Mouse (Mus musculus) forebrain, embryonic 11.5 days (tissue): ENCODE data around the gene Ubxn6. TPM values are rescaled to one million over a fixed set of nuclear protein-coding genes. Genes with fewer than 3 reads are reported as not detected.

ENCODE experiments used
- ATAC-seq: fragments of 200-750 bp; cut with Nextera tagmentation; replicated peaks from 2 replicates; pipeline ENCODE4 v1.8.0; 2017; ENCODE audit warnings: moderate TSS enrichment; ENCODE audit not compliant: low FRiP score
- DNase-seq: peaks from one replicate; pipeline ENCODE4 v3.0.0-alpha.2; 2017; ENCODE audit warnings: low spot score
- H3K27ac ChIP-seq: fragments of 300-500 bp; sonication (generic); 2 replicates; pipeline ENCODE4 v1.5.1; 2014; ENCODE audit warnings: low read depth, low read length
- H3K27me3 ChIP-seq: fragments of 300-500 bp; sonication (generic); 2 replicates; pipeline ENCODE4 v1.6.1; 2014; ENCODE audit warnings: mild to moderate bottlenecking, low read length, mixed read lengths; ENCODE audit not compliant: control insufficient read depth, insufficient read depth
- H3K36me3 ChIP-seq: fragments of 300-500 bp; sonication (generic); 2 replicates; pipeline ENCODE4 v1.6.1; 2014; ENCODE audit warnings: mild to moderate bottlenecking, low read length, moderate library complexity, mixed read lengths; ENCODE audit not compliant: control insufficient read depth, insufficient read depth
- H3K4me1 ChIP-seq: fragments of 300-500 bp; sonication (generic); replicated peaks from 2 replicates; pipeline ENCODE4 v1.6.1; 2014; ENCODE audit warnings: low read length, mixed read lengths; ENCODE audit not compliant: control insufficient read depth, insufficient read depth
- H3K4me2 ChIP-seq: fragments of 300-500 bp; sonication (generic); 2 replicates; pipeline ENCODE4 v1.6.1; 2014; ENCODE audit warnings: low read depth, mild to moderate bottlenecking, low read length, moderate library complexity, mixed read lengths; ENCODE audit not compliant: severe bottlenecking
- H3K4me3 ChIP-seq: fragments of 300-500 bp; sonication (generic); 2 replicates; pipeline ENCODE4 v1.5.1; 2014; ENCODE audit warnings: low read depth, low read length
- H3K9ac ChIP-seq: fragments of 300-500 bp; sonication (generic); 2 replicates; pipeline ENCODE4 v1.6.1; 2014; ENCODE audit warnings: low read length
- H3K9me3 ChIP-seq: fragments of 300-500 bp; sonication (generic); 2 replicates; pipeline ENCODE4 v1.6.1; 2016; ENCODE audit warnings: low read length, mixed read lengths; ENCODE audit not compliant: control insufficient read depth
- WGBS: fragments of 180-500 bp; shearing (Covaris S2); extraction: QIAGEN DNeasy Blood & Tissue Kit; methylation state at CpG from one replicate; pipeline ENCODE4 v1.1.7; 2014; 5-methylcytosine and 5-hydroxymethylcytosine counted together
- polyA plus RNA-seq: library from polyadenylated mRNA; unstranded; fragments of >200 nt; fragmentation: Nextera tagmentation; extraction: Ambion mirVana; gene quantifications from 2 replicates; pipeline ENCODE4 v1.2.1, GENCODE M21; 2014

The Ubxn6 gene
- polyA plus RNA-seq, 1 experiment from 2014 or later = 43.2 TPM

GRCm38 (mm10) chr17:56022131-56022988, 52.5 kb downstream of the Ubxn6 start:
- peaks cover 8% of the 10 kb centered on the region for H3K36me3 ChIP-seq
- no peak for ATAC-seq

GRCm38 (mm10) chr17:56021161-56021910, 53.5 kb downstream of the Ubxn6 start:
- DNase-seq (no peak), ATAC-seq (no peak)
- Histone ChIP-seq H3K36me3 (peaks cover 14% of the 10 kb centered on the region), H3K9me3 (no peaks in the 10 kb centered on the region), H3K4me3 (no peak overlapping the region), H3K27ac (no peak overlapping the region), H3K4me1 (no peaks in the 10 kb centered on the region), H3K4me2 (no peak overlapping the region), H3K27me3 (no peaks in the 10 kb centered on the region), H3K9ac (no peak overlapping the region)
- WGBS = 90% methylated on average over 4 of the region's 4 CpGs

More at GRCm38 (mm10) chr17:56022131-56022988, 52.5 kb downstream of the Ubxn6 start:
- no peak overlapping the region for H3K4me3 ChIP-seq
- WGBS = 66% methylated on average over 2 of the region's 2 CpGs
- DNase-seq = no peak
- no peak overlapping the region for H3K9ac ChIP-seq
- H3K4me2 ChIP-seq = no peak overlapping the region
- no peaks in the 10 kb centered on the region for H3K27me3 ChIP-seq
- H3K4me1 ChIP-seq = no peaks in the 10 kb centered on the region
- no peaks in the 10 kb centered on the region for H3K9me3 ChIP-seq
- H3K27ac ChIP-seq = no peak overlapping the region

GRCm38 (mm10) chr17:56020400-56021084, 54.3 kb downstream of the Ubxn6 start:
- Histone ChIP-seq H3K36me3 (peaks cover 20% of the 10 kb centered on the region), H3K4me1 (no peaks in the 10 kb centered on the region), H3K9ac (no peak overlapping the region), H3K4me3 (no peak overlapping the region), H3K27me3 (no peaks in the 10 kb centered on the region), H3K4me2 (no peak overlapping the region), H3K27ac (no peak overlapping the region), H3K9me3 (no peaks in the 10 kb centered on the region)
- 92% methylated on average over 6 of the region's 6 CpGs for WGBS
- no peak for ATAC-seq
- DNase-seq = no peak

- no peaks in the 10 kb centered on the region for H3K4me1 ChIP-seq
- no peaks in the 10 kb centered on the region for H3K27me3 ChIP-seq
- H3K4me2 ChIP-seq = no peak overlapping the region
- 0 out of 2 replicates have a peak, but pooled peaks have one; percentile 9 for ATAC-seq
- no peak for DNase-seq
- H3K9ac ChIP-seq = no peak overlapping the region
- peaks cover 24% of the 10 kb centered on the region for H3K36me3 ChIP-seq
- H3K9me3 ChIP-seq = no peaks in the 10 kb centered on the region
- no peak overlapping the region for H3K27ac ChIP-seq
- no peak overlapping the region for H3K4me3 ChIP-seq
- WGBS = 76% methylated on average over 20 of the region's 20 CpGs
These were observed 56.3 kb downstream of the Ubxn6 start for GRCm38 (mm10) chr17:56018347-56019131.

GRCm38 (mm10) chr17:56017848-56018247, 57.0 kb downstream of the Ubxn6 start:
- H3K27ac ChIP-seq = no peak overlapping the region
- H3K4me3 ChIP-seq = no peak overlapping the region
- no peak overlapping the region for H3K9ac ChIP-seq
- H3K4me2 ChIP-seq = no peak overlapping the region
- DNase-seq = no peak
- H3K27me3 ChIP-seq = no peaks in the 10 kb centered on the region
- ATAC-seq = no peak
- H3K9me3 ChIP-seq = no peaks in the 10 kb centered on the region
- peaks cover 24% of the 10 kb centered on the region for H3K36me3 ChIP-seq
- WGBS = 94% methylated on average over 7 of the region's 7 CpGs
- no peaks in the 10 kb centered on the region for H3K4me1 ChIP-seq

Other genes with a start within 250 kb of the Ubxn6 start
- 9.5 and 9.9 TPM in 2 replicates for gene Zfp119a, start 196.1 kb downstream of the Ubxn6 start, polyA plus RNA-seq
- gene Zfp959, start 182.9 kb downstream of the Ubxn6 start, polyA plus RNA-seq = 14.4 and 14.5 TPM in 2 replicates
- gene Zfp119b, start 125.5 kb downstream of the Ubxn6 start, polyA plus RNA-seq = 5.5 and 8.5 TPM in 2 replicates
- 2.0 and 2.1 TPM in 2 replicates for gene Ebi3, start 122.4 kb downstream of the Ubxn6 start, polyA plus RNA-seq
- 27.4 and 28.2 TPM in 2 replicates for gene Yju2, start 115.9 kb downstream of the Ubxn6 start, polyA plus RNA-seq
- gene Shd, start 104.6 kb downstream of the Ubxn6 start, polyA plus RNA-seq = 65.1 and 77.9 TPM in 2 replicates
- 61.9 and 71.1 TPM in 2 replicates for gene Fsd1, start 88.5 kb downstream of the Ubxn6 start, polyA plus RNA-seq
- gene Stap2, start 69.4 kb downstream of the Ubxn6 start, polyA plus RNA-seq = 5.3 and 6.4 TPM in 2 replicates
- 164 and 191 TPM in 2 replicates for gene Mpnd, start 69.3 kb downstream of the Ubxn6 start, polyA plus RNA-seq
- 129 and 133 TPM in 2 replicates for gene Sh3gl1, start 38.4 kb downstream of the Ubxn6 start, polyA plus RNA-seq
- 38.0 and 38.6 TPM in 2 replicates for gene Chaf1a, start 34.6 kb downstream of the Ubxn6 start, polyA plus RNA-seq
- gene Hdgfl2, start 4.6 kb upstream of the Ubxn6 start, polyA plus RNA-seq = 150 and 152 TPM in 2 replicates
- gene Plin4, start 34.8 kb upstream of the Ubxn6 start, polyA plus RNA-seq = 0.07 TPM in 2 replicates
- 0.21 TPM in 1 of 2 replicates, not detected in the other for gene Plin5, start 42.6 kb upstream of the Ubxn6 start, polyA plus RNA-seq
- gene Lrg1, start 47.0 kb upstream of the Ubxn6 start, polyA plus RNA-seq = 0.17 and 0.51 TPM in 2 replicates
- gene Sema6b, start 65.3 kb upstream of the Ubxn6 start, polyA plus RNA-seq = 1.4 and 2.5 TPM in 2 replicates
- 7.7 and 8.4 TPM in 2 replicates for gene Tnfaip8l1, start 87.4 kb upstream of the Ubxn6 start, polyA plus RNA-seq
- 55.4 and 64.0 TPM in 2 replicates for gene Mydgf, start 108.9 kb upstream of the Ubxn6 start, polyA plus RNA-seq
- 48.0 and 50.6 TPM in 2 replicates for gene Dpp9, start 143.9 kb upstream of the Ubxn6 start, polyA plus RNA-seq
- gene Fem1a, start 181.8 kb upstream of the Ubxn6 start, polyA plus RNA-seq = 16.5 and 16.6 TPM in 2 replicates
- 2.5 and 3.0 TPM in 2 replicates for gene Ticam1, start 201.8 kb upstream of the Ubxn6 start, polyA plus RNA-seq
- gene Plin3, start 217.8 kb upstream of the Ubxn6 start, polyA plus RNA-seq = 37.5 and 44.6 TPM in 2 replicates
- gene Arrdc5, start 225.3 kb upstream of the Ubxn6 start, polyA plus RNA-seq = not detected in 2 replicates
- 197 and 223 TPM in 2 replicates for gene Uhrf1, start 228.3 kb upstream of the Ubxn6 start, polyA plus RNA-seq